Mouse (Mus musculus) liver, embryonic 11.5 days (tissue): ENCODE measurements around the gene Pola1. TPM values are rescaled to one million over a fixed set of nuclear protein-coding genes. Genes with fewer than 3 reads are reported as not detected.

Experiments used
- ATAC-seq: fragments of 200-750 bp; cut with Nextera tagmentation; replicated peaks from 2 replicates; pipeline ENCODE4 v1.8.0; 2017; ENCODE audit warnings: moderate number of reproducible peaks, mild to moderate bottlenecking, moderate TSS enrichment, moderate library complexity; ENCODE audit not compliant: low FRiP score
- DNase-seq: peaks from one replicate; pipeline ENCODE4 v3.0.0-alpha.2; 2017; ENCODE audit warnings: low spot score
- H3K27ac ChIP-seq: fragments of 300-500 bp; sonication (generic); 2 replicates; pipeline ENCODE4 v1.5.1; 2014; ENCODE audit warnings: mild to moderate bottlenecking, low read depth, low read length, control low read depth
- H3K27me3 ChIP-seq: fragments of 300-500 bp; sonication (generic); replicated peaks from 2 replicates; pipeline ENCODE4 v1.6.1; 2014; ENCODE audit warnings: low read length, mixed read lengths; ENCODE audit not compliant: control insufficient read depth, insufficient read depth
- H3K36me3 ChIP-seq: fragments of 300-500 bp; sonication (generic); 2 replicates; pipeline ENCODE4 v1.6.1; 2014; ENCODE audit warnings: mild to moderate bottlenecking, low read length, moderate library complexity, mixed read lengths; ENCODE audit not compliant: control insufficient read depth, insufficient read depth
- H3K4me1 ChIP-seq: fragments of 300-500 bp; sonication (generic); replicated peaks from 2 replicates; pipeline ENCODE4 v1.6.1; 2014; ENCODE audit warnings: low read length, mixed read lengths; ENCODE audit not compliant: control insufficient read depth, insufficient read depth
- H3K4me2 ChIP-seq: fragments of 300-500 bp; sonication (generic); 2 replicates; pipeline ENCODE4 v1.6.1; 2014; ENCODE audit warnings: mild to moderate bottlenecking, control low read depth, moderate library complexity
- H3K4me3 ChIP-seq: fragments of 300-500 bp; sonication (generic); 2 replicates; pipeline ENCODE4 v1.5.1; 2014; ENCODE audit warnings: low read depth, low read length, control low read depth
- H3K9ac ChIP-seq: fragments of 300-500 bp; sonication (generic); 2 replicates; pipeline ENCODE4 v1.6.1; 2014; ENCODE audit warnings: low read depth, low read length, control low read depth
- H3K9me3 ChIP-seq: fragments of 300-500 bp; sonication (generic); 2 replicates; pipeline ENCODE4 v1.6.1; 2016; ENCODE audit warnings: low read length, inconsistent platforms, mixed read lengths; ENCODE audit not compliant: control insufficient read depth
- WGBS: fragments of 180-500 bp; shearing (Covaris S2); extraction: QIAGEN DNeasy Blood & Tissue Kit; methylation state at CpG from one replicate; pipeline ENCODE4 v1.1.7; 2014; 5-methylcytosine and 5-hydroxymethylcytosine counted together
- polyA plus RNA-seq: library from polyadenylated mRNA; unstranded; fragments of >200 nt; fragmentation: Nextera tagmentation; extraction: Ambion mirVana; gene quantifications from 2 replicates; pipeline ENCODE4 v1.2.1, GENCODE M21; 2014

The Pola1 gene
- polyA plus RNA-seq, 1 experiment from 2014 or later, result 25.4 TPM

DNA sequence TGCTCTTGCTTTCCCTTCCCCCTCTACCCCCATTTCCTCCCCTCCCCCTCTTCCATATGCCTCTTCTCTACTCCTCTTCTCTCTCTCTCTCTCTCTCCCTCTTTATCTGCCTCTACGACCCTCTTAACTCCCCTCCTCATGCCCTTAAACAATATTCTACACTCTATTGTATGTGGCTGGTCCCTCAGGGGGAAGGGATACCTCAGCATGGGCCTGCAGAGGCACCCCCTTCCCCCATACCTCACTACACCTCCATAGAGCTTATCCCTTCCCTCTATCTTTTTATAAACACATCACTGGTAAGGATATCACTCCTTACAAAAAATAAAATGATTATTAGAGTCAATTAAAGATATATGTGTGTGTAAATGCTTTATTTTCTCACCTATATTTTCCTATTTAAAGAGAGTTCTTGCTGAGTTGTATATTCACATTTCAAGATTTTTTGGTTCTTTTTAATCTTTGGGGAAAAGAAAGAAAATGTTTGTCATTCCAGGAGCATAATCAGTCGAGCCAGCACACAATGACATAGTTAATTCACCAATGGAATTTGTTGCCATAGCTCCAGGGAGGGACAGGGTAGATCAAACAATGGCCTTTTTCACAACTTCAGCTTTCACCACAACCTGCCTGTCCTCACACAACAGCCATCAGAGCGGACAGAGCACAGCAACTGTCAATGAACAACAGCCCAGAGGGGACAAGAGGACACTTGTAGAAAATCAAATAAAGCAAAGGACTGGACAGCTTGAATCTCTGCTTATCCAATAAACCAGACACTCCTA lies 22.5 kb upstream of the Pola1 start, which contains the start of gene Pcyt1b:
Pcyt1b (plus strand) TSS at position 646 of the 785 bp plus-strand sequence.
- whole genome bisulfite sequencing, result 39% methylated on average over 3 of the region's 3 CpGs
- H3K4me1 ChIP-seq, result no peaks in the 10 kb centered on the region
- H3K27ac ChIP-seq, result no peak within 1 kb of the TSS
- H3K9me3 ChIP-seq, result no peaks in the 10 kb centered on the region
- DNase-seq (no peak), ATAC-seq (no peak)
- no peak within 1 kb of the TSS for H3K9ac ChIP-seq
- no peak within 1 kb of the TSS for H3K4me2 ChIP-seq
- no peaks in the 10 kb centered on the region for H3K36me3 ChIP-seq
- H3K4me3 ChIP-seq, result no peak within 1 kb of the TSS
- no peaks in the 10 kb centered on the region for H3K27me3 ChIP-seq

DNA sequence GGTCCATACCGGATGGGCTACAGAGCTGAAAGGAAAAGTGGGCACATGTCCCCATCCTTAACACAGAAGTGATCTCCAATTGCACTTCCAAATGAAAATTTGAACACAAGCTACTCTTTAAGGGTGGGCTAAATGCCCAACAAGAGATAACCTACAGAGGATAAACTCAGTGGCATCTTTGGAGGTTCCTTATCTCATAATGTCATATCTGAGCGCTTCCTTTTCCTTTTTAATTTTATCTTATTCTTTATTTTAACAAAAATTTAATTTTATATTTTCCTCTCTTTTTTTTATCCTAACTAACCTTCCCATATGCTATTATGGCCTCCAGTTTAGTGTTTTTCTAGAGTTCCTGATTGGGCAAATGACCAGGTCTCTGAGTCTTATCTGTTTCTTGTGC lies 18.8 kb upstream of the Pola1 start:
- ATAC-seq (no peak), DNase-seq (no peak)
- no peaks in the 10 kb centered on the region for H3K27me3 ChIP-seq
- no peaks in the 10 kb centered on the region for H3K9me3 ChIP-seq
- H3K4me1 ChIP-seq, result no peaks in the 10 kb centered on the region
- no peak overlapping the region for H3K4me2 ChIP-seq
- no peaks in the 10 kb centered on the region for H3K36me3 ChIP-seq
- no peak overlapping the region for H3K27ac ChIP-seq
- 92% methylated on average over 2 of the region's 2 CpGs for WGBS
- H3K9ac ChIP-seq, result no peak overlapping the region
- no peak overlapping the region for H3K4me3 ChIP-seq

DNA sequence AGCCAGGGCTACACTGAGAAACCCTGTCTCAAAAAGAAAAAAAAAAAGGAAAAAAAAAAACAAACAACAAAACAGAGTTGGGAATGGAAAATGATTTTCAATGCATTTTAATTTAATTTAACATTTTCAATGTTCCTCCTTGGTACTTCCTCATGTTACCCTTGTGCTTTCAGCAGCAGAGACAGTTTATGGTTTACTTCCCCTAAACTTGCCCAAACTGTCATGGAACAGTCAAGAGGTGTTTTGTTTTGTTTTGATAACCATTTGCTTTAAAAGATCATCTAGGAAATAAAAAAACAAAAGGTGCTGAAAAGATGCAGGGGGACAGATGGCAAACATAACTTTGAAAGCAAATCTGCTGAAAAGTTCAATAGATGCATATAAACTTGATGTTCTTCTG lies 12.1 kb upstream of the Pola1 start:
- H3K9me3 ChIP-seq, result no peaks in the 10 kb centered on the region
- H3K4me3 ChIP-seq, result no peak overlapping the region
- H3K4me1 ChIP-seq, result no peaks in the 10 kb centered on the region
- H3K4me2 ChIP-seq, result no peak overlapping the region
- DNase-seq, result no peak
- H3K36me3 ChIP-seq, result no peaks in the 10 kb centered on the region
- no peak for ATAC-seq
- H3K9ac ChIP-seq, result no peak overlapping the region
- H3K27ac ChIP-seq, result no peak overlapping the region
- no peaks in the 10 kb centered on the region for H3K27me3 ChIP-seq

DNA sequence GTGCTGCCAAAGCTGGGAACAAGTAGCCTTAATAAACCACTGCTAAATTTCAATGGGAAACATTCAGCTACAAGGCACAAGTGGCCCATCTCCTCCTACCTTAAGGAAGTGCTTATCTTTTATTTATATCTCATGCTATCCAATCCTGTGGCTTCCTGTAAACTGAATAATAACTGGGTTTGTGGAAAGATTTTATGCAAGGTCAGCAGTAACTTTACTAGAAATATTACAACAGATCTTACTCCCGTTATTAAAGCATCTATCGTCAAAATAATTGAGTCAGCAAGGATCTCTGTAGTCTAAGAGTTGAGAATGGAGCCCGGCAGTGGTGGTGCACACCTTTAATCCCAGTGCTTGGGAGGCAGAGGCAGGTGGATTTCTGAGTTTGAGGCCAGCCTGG lies 11.6 kb upstream of the Pola1 start:
- Histone ChIP-seq H3K27ac (no peak overlapping the region), H3K36me3 (no peaks in the 10 kb centered on the region), H3K9me3 (no peaks in the 10 kb centered on the region), H3K4me1 (no peaks in the 10 kb centered on the region), H3K27me3 (no peaks in the 10 kb centered on the region), H3K4me2 (no peak overlapping the region), H3K9ac (no peak overlapping the region), H3K4me3 (no peak overlapping the region)
- 75% methylated on average over 3 of the region's 3 CpGs for WGBS
- ATAC-seq (no peak), DNase-seq (no peak)

DNA sequence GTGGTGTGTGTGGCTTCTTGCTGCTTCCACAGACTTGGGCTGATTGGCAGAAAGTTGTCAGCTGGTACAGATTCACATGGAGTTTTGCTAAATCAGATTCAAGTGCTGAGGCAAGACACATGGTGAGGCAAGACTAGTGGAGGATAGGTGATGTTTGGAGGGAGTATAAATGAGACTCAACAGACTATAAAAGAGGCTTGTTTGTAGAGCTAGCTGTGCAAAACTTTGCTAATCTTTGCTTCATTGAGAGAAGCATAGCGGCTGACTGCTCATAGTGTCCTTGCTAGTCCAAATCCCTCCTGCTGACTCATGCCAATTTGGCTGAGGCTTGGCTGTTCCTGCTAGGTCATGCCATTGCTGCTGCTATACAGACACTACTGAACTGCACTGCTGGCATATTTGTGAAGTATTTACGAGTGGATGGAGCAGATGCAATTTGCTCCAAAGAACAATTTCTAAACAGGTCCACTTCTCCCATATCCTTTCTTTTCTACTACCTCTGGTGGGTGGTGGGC lies 3.0 kb upstream of the Pola1 start:
- 68% methylated on average over 2 of the region's 2 CpGs for WGBS
- ATAC-seq (no peak), DNase-seq (no peak)
- Histone ChIP-seq H3K9ac (no peak overlapping the region), H3K36me3 (no peaks in the 10 kb centered on the region), H3K9me3 (no peaks in the 10 kb centered on the region), H3K4me2 (no peak overlapping the region), H3K4me3 (no peak overlapping the region), H3K4me1 (no peaks in the 10 kb centered on the region), H3K27me3 (no peaks in the 10 kb centered on the region), H3K27ac (no peak overlapping the region)

DNA sequence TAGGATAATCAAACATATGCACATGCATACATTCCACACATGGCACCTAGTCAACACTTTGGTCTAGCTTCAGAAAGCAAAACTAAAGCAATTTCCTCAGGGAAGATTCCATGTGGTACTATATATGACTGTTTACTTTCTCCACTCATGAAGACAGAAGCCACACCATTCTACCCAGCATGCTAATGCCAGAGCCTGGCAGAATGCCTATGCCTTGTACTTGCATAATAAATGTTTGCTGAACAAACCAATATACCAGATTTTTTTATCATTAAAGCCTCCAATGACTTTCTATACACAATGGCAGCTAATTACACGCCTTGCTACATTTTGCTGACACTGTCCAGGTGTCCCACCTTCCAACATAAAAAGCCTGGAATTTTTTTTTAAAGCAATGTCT lies 1.7 kb downstream of the Pola1 start:
- Histone ChIP-seq H3K4me1 (no peaks in the 10 kb centered on the region), H3K9ac (no peak overlapping the region), H3K27me3 (no peaks in the 10 kb centered on the region), H3K4me2 (peak overlapping the region; percentile 68), H3K36me3 (no peaks in the 10 kb centered on the region), H3K27ac (no peak overlapping the region), H3K9me3 (no peaks in the 10 kb centered on the region), H3K4me3 (peak overlapping the region; percentile 55)
- ATAC-seq, result no peak
- 80% methylated on average over 1 of the region's 1 CpGs for WGBS
- no peak for DNase-seq

DNA sequence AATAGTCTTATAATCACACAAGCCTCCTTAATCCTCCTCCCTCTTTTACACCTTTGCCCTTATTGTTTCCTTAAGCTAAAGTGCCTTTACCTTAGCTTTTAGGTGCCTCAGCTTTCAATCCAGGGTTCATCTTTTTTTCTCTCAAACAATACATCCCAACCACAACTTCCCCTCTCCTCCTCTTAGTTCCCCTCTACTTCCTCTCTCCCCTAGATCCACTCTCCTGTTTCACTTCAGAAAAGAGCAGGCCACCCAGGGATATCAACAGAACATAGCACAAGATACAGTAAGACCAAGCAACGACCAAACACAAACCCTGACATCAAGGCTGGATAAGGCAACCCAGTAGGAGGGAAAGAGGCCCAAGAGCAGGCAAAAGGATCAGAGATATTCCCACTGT lies 29.7 kb downstream of the Pola1 start:
- H3K9ac ChIP-seq, result no peak overlapping the region
- ATAC-seq (no peak), DNase-seq (no peak)
- no peak overlapping the region for H3K27ac ChIP-seq
- 44% methylated on average over 1 of the region's 1 CpGs for WGBS
- no peaks in the 10 kb centered on the region for H3K9me3 ChIP-seq
- no peaks in the 10 kb centered on the region for H3K4me1 ChIP-seq
- no peaks in the 10 kb centered on the region for H3K27me3 ChIP-seq
- H3K4me3 ChIP-seq, result no peak overlapping the region
- peaks cover 4% of the 10 kb centered on the region; the same call in 1 of the 2 replicates for H3K36me3 ChIP-seq
- H3K4me2 ChIP-seq, result no peak overlapping the region

DNA sequence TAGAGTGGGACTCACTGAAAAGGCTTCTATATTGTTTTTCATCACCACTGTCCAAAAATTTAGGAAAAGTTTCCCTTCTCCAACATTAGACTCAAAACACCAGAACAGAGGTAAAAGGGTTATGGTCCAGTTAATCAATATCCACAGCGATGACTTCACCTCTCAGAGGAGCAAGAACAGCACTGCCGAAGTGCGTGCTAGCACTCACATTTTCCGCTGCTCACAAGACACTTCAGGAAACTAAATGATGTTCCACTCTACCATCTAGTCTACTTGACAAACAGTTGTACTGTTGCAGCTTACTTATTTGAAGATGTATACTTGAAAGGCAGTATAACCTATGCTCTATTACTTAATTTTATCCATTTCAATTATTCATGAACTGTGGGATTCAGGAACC lies 37.7 kb downstream of the Pola1 start:
- DNase-seq, result no peak
- Histone ChIP-seq H3K9ac (no peak overlapping the region), H3K9me3 (no peaks in the 10 kb centered on the region), H3K4me2 (no peak overlapping the region), H3K4me1 (no peaks in the 10 kb centered on the region), H3K4me3 (no peak overlapping the region), H3K36me3 (no peaks in the 10 kb centered on the region; the same call in 1 of the 2 replicates), H3K27me3 (no peaks in the 10 kb centered on the region), H3K27ac (no peak overlapping the region)
- no peak for ATAC-seq
- 94% methylated on average over 4 of the region's 4 CpGs for WGBS

DNA sequence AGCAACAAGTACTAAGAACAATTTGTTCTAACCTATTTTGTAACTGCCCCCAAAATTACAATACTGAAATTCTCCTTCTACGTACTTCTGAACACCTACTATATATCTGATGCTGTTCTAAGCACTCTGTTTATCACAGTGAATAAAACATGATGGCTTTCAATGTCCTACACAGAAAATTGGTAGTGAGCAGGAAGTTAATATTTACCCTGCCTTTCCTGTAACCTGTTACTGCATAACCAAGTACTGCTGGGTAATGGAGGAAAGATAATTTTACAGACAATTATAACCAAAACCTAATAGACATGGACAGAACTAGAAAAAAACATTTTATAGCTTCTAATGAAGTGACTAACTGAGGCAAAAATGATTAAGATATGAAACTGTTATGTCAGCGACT lies 51.0 kb downstream of the Pola1 start:
- ATAC-seq (no peak), DNase-seq (no peak)
- 85% methylated on average over 2 of the region's 2 CpGs for WGBS

More for the DNA sequence above, 51.0 kb downstream of the Pola1 start:
- no peak overlapping the region for H3K27ac ChIP-seq
- H3K36me3 ChIP-seq, result no peaks in the 10 kb centered on the region; the same call in 1 of the 2 replicates
- no peak overlapping the region for H3K9ac ChIP-seq
- H3K4me3 ChIP-seq, result no peak overlapping the region
- no peaks in the 10 kb centered on the region for H3K4me1 ChIP-seq
- no peaks in the 10 kb centered on the region for H3K9me3 ChIP-seq
- no peak overlapping the region for H3K4me2 ChIP-seq
- no peaks in the 10 kb centered on the region for H3K27me3 ChIP-seq
